Mouse (Mus musculus) kidney, embryonic 16.5 days (tissue): ENCODE results near the gene Eepd1. TPM values are rescaled to one million over a fixed set of nuclear protein-coding genes. Genes with fewer than 3 reads are reported as not detected.
"Not testable (repeated sequence)": the region's sequence is repeated elsewhere in the genome, so short reads cannot be mapped to it uniquely, and the experiment has no call there.

ENCODE experiments used
- ATAC-seq: fragments of 200-750 bp; cut with Nextera tagmentation; 2 replicates; pipeline ENCODE4 v1.8.0; 2017; ENCODE audit warnings: moderate TSS enrichment; ENCODE audit not compliant: low FRiP score, low TSS enrichment
- H3K27ac ChIP-seq: fragments of 300-500 bp; sonication (generic); 2 replicates; pipeline ENCODE4 v1.5.1; 2014; ENCODE audit warnings: low read length
- H3K27me3 ChIP-seq: fragments of 300-500 bp; sonication (generic); 2 replicates; pipeline ENCODE4 v1.6.1; 2014; ENCODE audit warnings: low read length, control low read depth, mixed read lengths; ENCODE audit not compliant: insufficient read depth
- H3K36me3 ChIP-seq: fragments of 300-500 bp; sonication (generic); 2 replicates; pipeline ENCODE4 v1.6.1; 2014; ENCODE audit warnings: low read length, control low read depth, mixed read lengths; ENCODE audit not compliant: insufficient read depth
- H3K4me1 ChIP-seq: fragments of 300-500 bp; sonication (generic); 2 replicates; pipeline ENCODE4 v1.6.1; 2014; ENCODE audit warnings: low read length, control low read depth, mixed read lengths; ENCODE audit not compliant: insufficient read depth
- H3K4me2 ChIP-seq: fragments of 300-500 bp; sonication (generic); replicated peaks from 2 replicates; pipeline ENCODE4 v1.6.1; 2014; ENCODE audit warnings: low read depth, low read length
- H3K4me3 ChIP-seq: fragments of 300-500 bp; sonication (generic); 2 replicates; pipeline ENCODE4 v1.5.1; 2014; ENCODE audit warnings: mild to moderate bottlenecking, low read length
- H3K9ac ChIP-seq: fragments of 300-500 bp; sonication (generic); replicated peaks from 2 replicates; pipeline ENCODE4 v1.6.1; 2014; ENCODE audit warnings: low read length
- H3K9me3 ChIP-seq: fragments of 300-500 bp; sonication (generic); 2 replicates; pipeline ENCODE4 v1.6.1; 2016; ENCODE audit warnings: low read length, control low read depth
- WGBS: fragments of 180-500 bp; shearing (Covaris S2); extraction: QIAGEN DNeasy Blood & Tissue Kit; methylation state at CpG from one replicate; pipeline ENCODE4 v1.1.7; 2014; 5-methylcytosine and 5-hydroxymethylcytosine counted together
- polyA plus RNA-seq: library from polyadenylated mRNA; unstranded; fragments of >200 nt; fragmentation: Nextera tagmentation; extraction: Ambion mirVana; gene quantifications from 2 replicates; pipeline ENCODE4 v1.2.1, GENCODE M21; 2015

Eepd1 gene
- polyA plus RNA-seq = 7.0 and 7.8 TPM in 2 replicates

GRCm38 (mm10) chr9:25481344-25482095 is at the start of gene Eepd1:
TSS of gene Eepd1 (plus strand) at chr9:25481547.
- H3K4me3 ChIP-seq = peak within 1 kb of the TSS; percentile 62
- peak; percentile 97 for ATAC-seq
- H3K4me2 ChIP-seq = peak within 1 kb of the TSS; percentile 82
- no peaks in the 10 kb centered on the region for H3K9me3 ChIP-seq
- WGBS = under 1% methylated on average over 60 of the region's 75 CpGs
- peaks cover 9% of the 10 kb centered on the region; the same call in 1 of the 2 replicates for H3K27me3 ChIP-seq
- no peaks in the 10 kb centered on the region for H3K36me3 ChIP-seq
- H3K9ac ChIP-seq = peak within 1 kb of the TSS; percentile 75
- H3K4me1 ChIP-seq = peaks cover 13% of the 10 kb centered on the region
- H3K27ac ChIP-seq = no peak within 1 kb of the TSS

GRCm38 (mm10) chr9:25438836-25439235 is 42.5 kb upstream of the Eepd1 start:
- ATAC-seq = no peak
- no peaks in the 10 kb centered on the region for H3K4me1 ChIP-seq
- WGBS = 77% methylated on average over 3 of the region's 3 CpGs

GRCm38 (mm10) chr9:25440046-25440445 is 41.3 kb upstream of the Eepd1 start:
- 78% methylated on average over 2 of the region's 5 CpGs for WGBS
- H3K27me3 ChIP-seq, H3K36me3 ChIP-seq, H3K4me2 ChIP-seq, H3K9me3 ChIP-seq, H3K4me3 ChIP-seq, ATAC-seq, H3K4me1 ChIP-seq, H3K27ac ChIP-seq, H3K9ac ChIP-seq: not testable (repeated sequence)

More at GRCm38 (mm10) chr9:25438836-25439235, 42.5 kb upstream of the Eepd1 start:
- H3K9ac ChIP-seq = no peak overlapping the region
- H3K9me3 ChIP-seq = no peaks in the 10 kb centered on the region
- no peak overlapping the region for H3K4me3 ChIP-seq
- no peak overlapping the region for H3K4me2 ChIP-seq
- no peak overlapping the region for H3K27ac ChIP-seq
- no peaks in the 10 kb centered on the region for H3K27me3 ChIP-seq
- no peaks in the 10 kb centered on the region for H3K36me3 ChIP-seq

GRCm38 (mm10) chr9:25442041-25442440 is 39.3 kb upstream of the Eepd1 start:
- Histone ChIP-seq H3K9me3 (no peaks in the 10 kb centered on the region), H3K4me1 (no peaks in the 10 kb centered on the region), H3K4me3 (no peak overlapping the region), H3K9ac (no peak overlapping the region), H3K27me3 (no peaks in the 10 kb centered on the region), H3K36me3 (no peaks in the 10 kb centered on the region), H3K27ac (no peak overlapping the region), H3K4me2 (no peak overlapping the region)
- no peak for ATAC-seq

GRCm38 (mm10) chr9:25443029-25443428 is 38.3 kb upstream of the Eepd1 start:
- no peaks in the 10 kb centered on the region for H3K9me3 ChIP-seq
- H3K4me3 ChIP-seq = no peak overlapping the region
- H3K36me3 ChIP-seq = no peaks in the 10 kb centered on the region
- H3K9ac ChIP-seq = no peak overlapping the region
- ATAC-seq = no peak
- WGBS = 77% methylated on average over 3 of the region's 3 CpGs
- H3K27ac ChIP-seq = no peak overlapping the region
- H3K4me1 ChIP-seq = no peaks in the 10 kb centered on the region
- H3K4me2 ChIP-seq = no peak overlapping the region
- H3K27me3 ChIP-seq = no peaks in the 10 kb centered on the region

GRCm38 (mm10) chr9:25443546-25443945 is 37.8 kb upstream of the Eepd1 start:
- Histone ChIP-seq H3K27ac (no peak overlapping the region), H3K9me3 (no peaks in the 10 kb centered on the region), H3K4me1 (no peaks in the 10 kb centered on the region), H3K4me2 (no peak overlapping the region), H3K27me3 (no peaks in the 10 kb centered on the region), H3K9ac (no peak overlapping the region), H3K4me3 (no peak overlapping the region), H3K36me3 (no peaks in the 10 kb centered on the region)
- ATAC-seq = no peak

GRCm38 (mm10) chr9:25450394-25450793 is 31.0 kb upstream of the Eepd1 start:
- H3K36me3 ChIP-seq = no peaks in the 10 kb centered on the region
- no peaks in the 10 kb centered on the region for H3K27me3 ChIP-seq
- H3K9ac ChIP-seq = no peak overlapping the region
- H3K4me1 ChIP-seq = no peaks in the 10 kb centered on the region
- no peak overlapping the region for H3K4me2 ChIP-seq
- no peak overlapping the region for H3K4me3 ChIP-seq
- no peak overlapping the region for H3K27ac ChIP-seq
- H3K9me3 ChIP-seq = no peaks in the 10 kb centered on the region
- 62% methylated on average over 4 of the region's 4 CpGs for WGBS
- no peak for ATAC-seq

- H3K4me2 ChIP-seq = no peak overlapping the region
- no peak for ATAC-seq
- WGBS = 73% methylated on average over 2 of the region's 2 CpGs
- H3K36me3 ChIP-seq = no peaks in the 10 kb centered on the region
- no peaks in the 10 kb centered on the region for H3K27me3 ChIP-seq
- H3K4me3 ChIP-seq = no peak overlapping the region
- no peaks in the 10 kb centered on the region for H3K4me1 ChIP-seq
- no peaks in the 10 kb centered on the region for H3K9me3 ChIP-seq
- no peak overlapping the region for H3K9ac ChIP-seq
- H3K27ac ChIP-seq = no peak overlapping the region
Observed at GRCm38 (mm10) chr9:25455027-25455426, 26.3 kb upstream of the Eepd1 start.

- Histone ChIP-seq H3K4me3 (no peak overlapping the region), H3K27me3 (no peaks in the 10 kb centered on the region), H3K27ac (no peak overlapping the region), H3K9me3 (no peaks in the 10 kb centered on the region), H3K9ac (no peak overlapping the region), H3K4me2 (no peak overlapping the region), H3K4me1 (no peaks in the 10 kb centered on the region), H3K36me3 (no peaks in the 10 kb centered on the region)
- ATAC-seq = no peak
- 77% methylated on average over 10 of the region's 10 CpGs for WGBS
Observed at GRCm38 (mm10) chr9:25460835-25461555, 20.4 kb upstream of the Eepd1 start.

- ATAC-seq = no peak
Observed at GRCm38 (mm10) chr9:25464305-25464704, 17.0 kb upstream of the Eepd1 start.

More at GRCm38 (mm10) chr9:25464305-25464704, 17.0 kb upstream of the Eepd1 start:
- Histone ChIP-seq H3K9me3 (no peaks in the 10 kb centered on the region), H3K36me3 (no peaks in the 10 kb centered on the region), H3K9ac (no peak overlapping the region), H3K4me1 (no peaks in the 10 kb centered on the region), H3K4me2 (no peak overlapping the region), H3K27me3 (no peaks in the 10 kb centered on the region), H3K4me3 (no peak overlapping the region), H3K27ac (no peak overlapping the region)
- WGBS = 75% methylated on average over 1 of the region's 1 CpGs
